Mouse (Mus musculus) MEL (cell line): ENCODE data around the gene Tm4sf20.

Experiments used
- EP300 ChIP-seq, 2 experiments: IDR thresholded peaks; 2 replicates each; pipeline ENCODE4 v1.6.1; 2011; ENCODE audit warnings: improper control_type of control experiment in 2 of 2, low read length in 2 of 2, low read depth in 1 of 2, mild to moderate bottlenecking in 1 of 2
- POLR2AphosphoS2 ChIP-seq: IDR thresholded peaks from 2 replicates; pipeline ENCODE4 v1.6.1; 2011; ENCODE audit warnings: low read length, improper control_type of control experiment

- no peak for TF ChIP-seq EP300 (IDR thresholded peaks at IDR 0.05; ENCODE audit: low read depth in 1 of 2, low read length in 2 of 2)
- TF ChIP-seq POLR2AphosphoS2: no peak
Measured at GRCm38 (mm10) chr1:82783559-82783958, 15.3 kb upstream of the Tm4sf20 start.
